Mouse (Mus musculus) embryonic fibroblast, embryonic 13.5 days (primary cell): ENCODE results near the gene Slc35f4.

Experiments used
- CTCF ChIP-seq: IDR thresholded peaks from 2 replicates; pipeline ENCODE4 v1.5.1; 2011; ENCODE audit warnings: mild to moderate bottlenecking, control low read depth, low read length, moderate library complexity, borderline replicate concordance; ENCODE audit not compliant: insufficient read depth
- POLR2A ChIP-seq: IDR thresholded peaks from 2 replicates; pipeline ENCODE4 v1.6.1; 2011; ENCODE audit warnings: low read depth, mild to moderate bottlenecking, control low read depth, low read length, moderate library complexity

DNA sequence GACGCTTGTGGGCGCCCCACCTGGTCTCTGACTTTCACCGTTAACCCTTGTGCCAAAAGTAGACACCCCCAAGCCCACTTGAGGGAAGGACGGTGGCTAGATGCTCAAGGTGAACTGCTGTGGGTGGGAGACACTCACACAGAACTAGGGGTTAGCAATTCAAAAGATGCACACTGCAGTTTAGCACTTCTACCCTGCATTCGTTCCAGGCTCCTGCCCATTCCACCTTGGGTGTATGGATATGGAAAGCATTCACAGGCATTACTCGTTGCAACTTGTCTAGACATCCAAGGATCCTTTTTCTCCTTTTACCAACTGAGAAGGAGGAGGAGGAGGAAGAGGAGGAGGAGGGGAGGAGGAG is at the start of gene Slc35f4:
- TF ChIP-seq CTCF, result no peak
- TF ChIP-seq POLR2A, result no peak
